8 mouse cellular contexts compared by ENCODE assay signal in genomic region chr6:23247512-23248312, GRCm38 (mm10). TPM values are rescaled to one million over a fixed set of nuclear protein-coding genes. Genes with fewer than 3 reads are reported as not detected.
A peak's percentile ranks its signal among the peaks of the same experiment; 100 is the strongest.
DNase-seq lines count a peak whose midpoint lies in the region; ATAC-seq and TF ChIP-seq lines count a peak whose summit lies in the region.

No protein-coding gene starts in this region.

- H3K36me3 ChIP-seq in kidney, embryonic 15.5 days = no peaks in the 10 kb centered on the region
- no peaks in the 10 kb centered on the region for H3K36me3 ChIP-seq in kidney, adult 2 months (ENCODE audit: control insufficient read depth, insufficient read depth, low read length)
- H3K36me3 ChIP-seq in embryonic facial prominence, embryonic 10.5 days (replicated peaks) = no peaks in the 10 kb centered on the region
- no peaks in the 10 kb centered on the region for H3K36me3 ChIP-seq in intestine, embryonic 15.5 days
- H3K36me3 ChIP-seq in neural tube, embryonic 12.5 days = no peaks in the 10 kb centered on the region

- no peaks in the 10 kb centered on the region for H3K9me3 ChIP-seq in kidney, embryonic 15.5 days (replicated peaks)
- no peaks in the 10 kb centered on the region for H3K9me3 ChIP-seq in embryonic facial prominence, embryonic 10.5 days
- no peaks in the 10 kb centered on the region for H3K9me3 ChIP-seq in intestine, embryonic 15.5 days
- no peaks in the 10 kb centered on the region for H3K9me3 ChIP-seq in neural tube, embryonic 12.5 days

- H3K4me3 ChIP-seq in kidney, embryonic 15.5 days (replicated peaks) = peak overlapping the region; percentile 20
- H3K4me3 ChIP-seq in kidney, adult 2 months (ENCODE audit: insufficient read depth, low read depth, low read length) = no peak overlapping the region
- peak overlapping the region; percentile 63 for H3K4me3 ChIP-seq in embryonic facial prominence, embryonic 10.5 days
- H3K4me3 ChIP-seq in intestine, embryonic 15.5 days (replicated peaks) = no peak overlapping the region
- H3K4me3 ChIP-seq in neural tube, embryonic 12.5 days = peak overlapping the region; percentile 21; the same call in 1 of the 2 replicates

- no peak for TF ChIP-seq POLR2A in kidney, adult 2 months (IDR thresholded peaks at IDR 0.05; ENCODE audit: low read depth, low read length)

- ATAC-seq in kidney, embryonic 15.5 days (replicated peaks; ENCODE audit: low FRiP score) = peak; percentile 37; the same call in 1 of the 2 replicates
- ATAC-seq in intestine, embryonic 15.5 days = peak; percentile 46; the same call in 1 of the 2 replicates
- ATAC-seq in neural tube, embryonic 12.5 days (ENCODE audit: low FRiP score, low read depth) = 0 out of 2 replicates have a peak, but pooled peaks have one; percentile 25

- under 1% methylated on average over 60 of the region's 61 CpGs for WGBS in kidney, embryonic 15.5 days
- 2% methylated on average over 61 of the region's 61 CpGs for WGBS in kidney, adult 2 months
- under 1% methylated on average over 61 of the region's 61 CpGs for WGBS in embryonic facial prominence, embryonic 10.5 days
- under 1% methylated on average over 61 of the region's 61 CpGs for WGBS in intestine, embryonic 15.5 days
- under 1% methylated on average over 61 of the region's 61 CpGs for WGBS in neural tube, embryonic 12.5 days

- no peak overlapping the region for H3K9ac ChIP-seq in kidney, embryonic 15.5 days
- H3K9ac ChIP-seq in intestine, embryonic 15.5 days = no peak overlapping the region
- H3K9ac ChIP-seq in neural tube, embryonic 12.5 days = no peak overlapping the region

- peaks cover 28% of the 10 kb centered on the region for H3K4me1 ChIP-seq in kidney, embryonic 15.5 days
- no peaks in the 10 kb centered on the region for H3K4me1 ChIP-seq in kidney, adult 2 months (ENCODE audit: control insufficient read depth, insufficient read depth, low read length)
- peaks cover 28% of the 10 kb centered on the region for H3K4me1 ChIP-seq in embryonic facial prominence, embryonic 10.5 days
- H3K4me1 ChIP-seq in intestine, embryonic 15.5 days (replicated peaks) = peaks cover 11% of the 10 kb centered on the region; the same call in 1 of the 2 replicates
- H3K4me1 ChIP-seq in neural tube, embryonic 12.5 days = peaks cover 22% of the 10 kb centered on the region

- no peak for TF ChIP-seq CTCF in kidney, adult 2 months (conservative IDR thresholded peaks at IDR 0.05; ENCODE audit: insufficient read depth, insufficient read length, low read depth, low read length)

- H3K27ac ChIP-seq in kidney, embryonic 15.5 days = no peak overlapping the region
- no peak overlapping the region for H3K27ac ChIP-seq in kidney, adult 2 months (ENCODE audit: insufficient read depth, low read depth, low read length)
- H3K27ac ChIP-seq in embryonic facial prominence, embryonic 10.5 days (replicated peaks) = peak overlapping the region; percentile 80
- H3K27ac ChIP-seq in intestine, embryonic 15.5 days = no peak overlapping the region
- H3K27ac ChIP-seq in neural tube, embryonic 12.5 days = no peak overlapping the region

- DNase-seq in kidney, adult 2 months = no peak
- peak; percentile 69 for DNase-seq in embryonic facial prominence, embryonic 10.5 days (ENCODE audit: low spot score)
- no peak for DNase-seq in left cerebral cortex, postnatal 14 days (ENCODE audit: low spot score in 2 of 2)
- no peak for DNase-seq in frontal cortex, postnatal 36 days (ENCODE audit: low spot score in 2 of 2)
- no peak for DNase-seq in urinary bladder, postnatal 10 days (ENCODE audit: low spot score)

- intact Hi-C loops in left cerebral cortex, postnatal 14 days (cut with DNase I) = loop anchor here (10.0 kb wide), 2 partner anchors 243 to 953 kb away; no protein-coding TSS in a partner anchor

- H3K27me3 ChIP-seq in kidney, embryonic 15.5 days = peaks cover 92% of the 10 kb centered on the region
- H3K27me3 ChIP-seq in kidney, adult 2 months (replicated peaks; ENCODE audit: control insufficient read depth, insufficient read depth, low read length) = peaks cover 15% of the 10 kb centered on the region
- H3K27me3 ChIP-seq in embryonic facial prominence, embryonic 10.5 days (replicated peaks; ENCODE audit: low read depth, poor library complexity, severe bottlenecking) = peaks cover 98% of the 10 kb centered on the region
- H3K27me3 ChIP-seq in intestine, embryonic 15.5 days (replicated peaks) = peaks cover 78% of the 10 kb centered on the region
- H3K27me3 ChIP-seq in neural tube, embryonic 12.5 days (replicated peaks) = peaks cover 87% of the 10 kb centered on the region

- peak overlapping the region; percentile 44 for H3K4me2 ChIP-seq in kidney, embryonic 15.5 days
- H3K4me2 ChIP-seq in intestine, embryonic 15.5 days (replicated peaks) = peak overlapping the region; percentile 34
- peak overlapping the region; percentile 46 for H3K4me2 ChIP-seq in neural tube, embryonic 12.5 days (replicated peaks)

RNA-seq across cellular contexts. Expression of gene Fezf1, which starts 0.5 kb away (rescaled TPM):
- polyA plus RNA-seq in kidney, embryonic 15.5 days (2015; fragmentation: Nextera tagmentation; extraction: Ambion mirVana) = not detected in 2 replicates
- 0.03 TPM in 1 of 2 replicates, not detected in the other for polyA plus RNA-seq in kidney, adult 2 months (2012; rRNA removed)
- 6.1 and 7.2 TPM in 2 replicates for polyA plus RNA-seq in embryonic facial prominence, embryonic 10.5 days (2016; fragmentation: Nextera tagmentation; extraction: Ambion mirVana)
- not detected in 2 replicates for polyA plus RNA-seq in intestine, embryonic 15.5 days (2015; fragmentation: Nextera tagmentation; extraction: Ambion mirVana)
- polyA plus RNA-seq in neural tube, embryonic 12.5 days (2016; fragmentation: Nextera tagmentation; extraction: Ambion mirVana) = not detected in 2 replicates
- total RNA-seq in left cerebral cortex, postnatal 14 days (2021) = under 1 TPM; 0.24 to 0.49 TPM

Comparison
In these comparisons a context has a peak if more than half of its experiments do, and no peak if none do; other contexts are left out.
1. H3K4me3 ChIP-seq: peak in kidney, embryonic 15.5 days (single experiment), embryonic facial prominence, embryonic 10.5 days (single experiment) and neural tube, embryonic 12.5 days (single experiment); none in kidney, adult 2 months (single experiment) and intestine, embryonic 15.5 days (single experiment).
2. Peak in every context shown above with its lines, with median percentiles within 50 percentile points of each other: ATAC-seq and H3K4me2 ChIP-seq.